Mouse (Mus musculus): ENCODE measurements around the gene Gm7030. TPM values are rescaled to one million over a fixed set of nuclear protein-coding genes. Genes with fewer than 3 reads are reported as not detected.
"Not testable (repeated sequence)": the region's sequence is repeated elsewhere in the genome, so short reads cannot be mapped to it uniquely, and the experiment has no call there.

Gene Gm7030
- polyA plus RNA-seq, 1 experiment from 2014 or later, result not detected

DNA sequence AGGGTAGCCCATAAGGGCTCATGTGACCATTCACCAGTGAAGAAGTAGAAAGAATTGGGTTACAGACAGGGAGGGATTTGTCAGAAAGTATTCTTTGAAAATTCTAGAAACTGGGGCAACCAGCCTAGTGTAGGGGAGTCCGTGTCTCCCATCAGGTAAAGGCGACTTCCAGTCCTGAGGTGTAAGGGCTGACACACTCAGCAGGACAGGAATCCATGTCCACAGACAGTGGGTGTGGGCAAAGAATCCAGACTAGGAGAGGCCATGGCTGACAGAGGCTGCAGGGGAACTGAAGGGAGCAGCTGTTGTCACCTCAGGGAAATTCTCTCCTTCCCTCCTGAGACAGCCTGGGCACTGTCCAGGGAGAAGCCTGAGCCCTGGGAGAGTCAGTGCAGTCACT lies 37.7 kb upstream of the Gm7030 start:
- DNase-seq; H3K4me1 ChIP-seq (ENCODE audit: control insufficient read depth, insufficient read depth, low read length); H3K36me3 ChIP-seq (ENCODE audit: control insufficient read depth, insufficient read depth, low read length); H3K9me3 ChIP-seq (ENCODE audit: control insufficient read depth, low read length); H3K4me3 ChIP-seq (replicated peaks; ENCODE audit: low read depth, low read length); H3K9ac ChIP-seq (replicated peaks; ENCODE audit: low read length); H3K4me2 ChIP-seq (ENCODE audit: low read length); H3K27ac ChIP-seq (replicated peaks; ENCODE audit: low read depth, low read length); ATAC-seq (ENCODE audit: low FRiP score, low TSS enrichment): not testable (repeated sequence)
- peaks cover 71% of the 10 kb centered on the region for H3K27me3 ChIP-seq (ENCODE audit: control insufficient read depth, insufficient read depth, low read length)
- 15% methylated on average over 2 of the region's 2 CpGs for WGBS

DNA sequence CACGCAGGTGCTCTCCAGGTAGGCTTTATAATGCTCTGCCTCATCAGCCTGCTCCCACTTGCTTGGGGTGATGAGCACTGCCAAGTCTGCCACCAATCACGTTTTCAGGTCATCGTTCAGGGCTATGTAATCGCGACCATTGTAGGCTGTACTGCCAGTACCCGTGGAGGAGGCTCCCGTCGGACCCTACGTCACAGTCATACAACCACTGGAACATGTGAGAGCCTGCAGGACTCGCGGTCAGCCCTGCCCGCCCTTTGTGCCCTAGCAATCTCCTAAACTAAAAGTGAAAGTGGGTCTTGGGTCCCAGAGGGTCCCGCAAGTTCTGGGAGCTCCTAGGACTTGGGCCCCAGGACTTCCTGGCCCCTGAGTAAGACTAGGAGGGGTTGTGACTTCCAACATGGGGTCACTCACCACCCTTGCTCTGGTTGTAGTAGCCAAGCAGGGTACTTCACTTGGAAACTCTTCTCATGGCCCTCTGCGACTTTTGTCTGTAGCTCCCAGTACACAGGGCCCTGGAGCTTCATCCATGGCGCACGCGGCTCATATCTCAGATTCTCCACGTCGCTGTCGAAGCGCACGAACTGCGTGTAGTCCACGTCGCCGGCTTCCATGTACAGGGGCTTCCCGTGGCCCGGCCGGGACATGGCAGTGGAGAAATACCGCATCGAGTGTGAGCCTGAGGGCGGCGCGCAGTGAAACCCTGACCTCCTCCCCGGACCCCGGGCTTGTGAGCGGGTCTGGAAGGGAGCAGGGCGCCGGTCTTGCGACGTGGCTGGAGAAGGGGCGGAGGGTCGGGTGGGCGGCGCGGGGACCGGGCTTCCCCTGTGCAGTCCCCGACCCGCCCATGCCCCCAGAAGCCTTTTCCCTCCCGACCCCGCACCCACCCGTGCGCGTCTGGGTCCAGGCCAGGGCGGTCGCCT lies 32.2 kb upstream of the Gm7030 start:
- Histone ChIP-seq H3K36me3 (ENCODE audit: control insufficient read depth, insufficient read depth, low read length) (no peaks in the 10 kb centered on the region), H3K4me3 (replicated peaks; ENCODE audit: low read depth, low read length) (no peak overlapping the region), H3K4me2 (ENCODE audit: low read length) (no peak overlapping the region), H3K27ac (replicated peaks; ENCODE audit: low read depth, low read length) (no peak overlapping the region), H3K4me1 (ENCODE audit: control insufficient read depth, insufficient read depth, low read length) (no peaks in the 10 kb centered on the region), H3K27me3 (ENCODE audit: control insufficient read depth, insufficient read depth, low read length) (peaks cover 68% of the 10 kb centered on the region), H3K9me3 (ENCODE audit: control insufficient read depth, low read length) (no peaks in the 10 kb centered on the region), H3K9ac (replicated peaks; ENCODE audit: low read length) (no peak overlapping the region)
- 1% methylated on average over 56 of the region's 56 CpGs for WGBS
- ATAC-seq (ENCODE audit: low FRiP score, low TSS enrichment) (no peak), DNase-seq (no peak)

DNA sequence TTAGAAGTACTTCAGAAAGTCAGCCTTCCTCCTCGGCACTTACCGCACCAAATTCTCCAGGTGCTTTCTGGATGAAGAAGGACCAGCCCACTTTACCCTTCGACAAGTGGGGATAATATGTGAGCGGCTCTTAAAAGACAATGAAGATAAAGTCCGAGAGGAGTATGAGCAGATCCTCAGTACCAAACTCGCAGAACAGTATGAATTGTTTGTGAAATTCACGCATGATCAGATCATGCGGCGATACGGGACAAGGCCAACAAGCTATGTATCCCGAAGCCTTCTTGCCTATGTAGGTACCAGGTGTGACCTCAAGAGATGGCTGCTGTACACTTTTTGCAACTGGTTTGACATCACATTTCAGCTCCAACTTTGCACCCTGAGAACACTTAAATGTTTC lies 29.0 kb upstream of the Gm7030 start:
- ATAC-seq (ENCODE audit: low FRiP score, low TSS enrichment); H3K4me1 ChIP-seq (ENCODE audit: control insufficient read depth, insufficient read depth, low read length); H3K36me3 ChIP-seq (ENCODE audit: control insufficient read depth, insufficient read depth, low read length); H3K9me3 ChIP-seq (ENCODE audit: control insufficient read depth, low read length); H3K27ac ChIP-seq (replicated peaks; ENCODE audit: low read depth, low read length); H3K9ac ChIP-seq (replicated peaks; ENCODE audit: low read length); DNase-seq: not testable (repeated sequence)
- 8% methylated on average over 11 of the region's 11 CpGs for WGBS
- H3K4me3 ChIP-seq (replicated peaks; ENCODE audit: low read depth, low read length), result peak overlapping the region; percentile 22
- H3K27me3 ChIP-seq (ENCODE audit: control insufficient read depth, insufficient read depth, low read length), result peaks cover 45% of the 10 kb centered on the region
- peak overlapping the region; percentile 49 for H3K4me2 ChIP-seq (ENCODE audit: low read length)

- under 1% methylated on average over 36 of the region's 36 CpGs for WGBS
- ATAC-seq (ENCODE audit: low FRiP score, low TSS enrichment); H3K27ac ChIP-seq (replicated peaks; ENCODE audit: low read depth, low read length); H3K9ac ChIP-seq (replicated peaks; ENCODE audit: low read length); H3K36me3 ChIP-seq (ENCODE audit: control insufficient read depth, insufficient read depth, low read length); H3K4me1 ChIP-seq (ENCODE audit: control insufficient read depth, insufficient read depth, low read length); H3K9me3 ChIP-seq (ENCODE audit: control insufficient read depth, low read length): not testable (repeated sequence)
- peak; percentile 49 for DNase-seq
- Histone ChIP-seq H3K4me3 (replicated peaks; ENCODE audit: low read depth, low read length) (peak overlapping the region; percentile 22), H3K4me2 (ENCODE audit: low read length) (peak overlapping the region; percentile 49), H3K27me3 (ENCODE audit: control insufficient read depth, insufficient read depth, low read length) (peaks cover 44% of the 10 kb centered on the region)
Measured at GRCm38 (mm10) chr17:36157782-36158181, 28.6 kb upstream of the Gm7030 start.

DNA sequence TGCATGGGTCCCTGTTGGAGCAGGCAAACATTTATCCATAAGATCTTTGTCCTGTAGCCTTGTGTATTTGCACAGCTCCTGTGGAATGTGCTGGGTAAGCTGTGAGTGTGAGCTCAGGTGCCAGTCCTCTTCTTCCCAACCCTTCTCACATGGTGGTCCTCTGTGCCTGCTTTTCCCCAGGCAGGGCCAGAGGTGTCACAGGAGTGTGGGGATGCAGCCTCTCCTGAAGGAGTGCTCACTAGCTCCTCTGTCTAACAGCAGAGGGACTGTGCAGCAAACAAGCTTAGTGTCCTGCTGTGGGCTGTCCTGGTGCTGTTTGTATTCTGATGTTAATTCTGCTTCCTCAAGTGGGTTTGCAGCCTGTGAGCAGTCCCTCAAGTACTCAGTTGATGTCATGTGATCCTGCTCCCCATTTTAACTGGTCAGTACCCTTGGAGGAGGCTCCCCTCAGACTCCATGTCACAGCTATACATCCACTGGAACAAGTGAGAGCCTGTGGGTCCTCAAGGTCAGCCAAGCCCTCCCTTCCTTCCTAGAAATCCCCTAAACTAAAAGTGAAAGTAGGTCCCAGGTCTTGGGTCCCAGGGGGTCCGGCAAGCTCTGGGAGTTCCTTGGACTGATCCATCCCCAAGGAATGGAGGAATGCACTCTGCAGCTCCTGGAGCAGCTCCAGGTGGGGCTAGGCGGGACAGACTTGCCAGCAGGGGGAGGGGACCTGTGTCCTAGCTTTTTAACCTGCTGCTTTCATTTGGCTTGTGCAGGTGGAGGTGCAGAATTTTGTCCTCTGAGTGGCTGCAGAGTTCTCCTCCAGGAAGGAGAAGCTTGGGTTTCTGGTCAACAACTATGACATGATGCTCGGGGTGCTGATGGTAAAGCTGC lies 25.3 kb upstream of the Gm7030 start:
- H3K27ac ChIP-seq (replicated peaks; ENCODE audit: low read depth, low read length), result no peak overlapping the region
- ATAC-seq (ENCODE audit: low FRiP score, low TSS enrichment), result no peak
- H3K4me1 ChIP-seq (ENCODE audit: control insufficient read depth, insufficient read depth, low read length), result no peaks in the 10 kb centered on the region
- no peak for DNase-seq
- H3K9ac ChIP-seq (replicated peaks; ENCODE audit: low read length), result no peak overlapping the region
- peaks cover 18% of the 10 kb centered on the region for H3K27me3 ChIP-seq (ENCODE audit: control insufficient read depth, insufficient read depth, low read length)
- 22% methylated on average over 3 of the region's 3 CpGs for WGBS
- H3K36me3 ChIP-seq (ENCODE audit: control insufficient read depth, insufficient read depth, low read length), result no peaks in the 10 kb centered on the region
- H3K9me3 ChIP-seq (ENCODE audit: control insufficient read depth, low read length), result no peaks in the 10 kb centered on the region
- no peak overlapping the region for H3K4me3 ChIP-seq (replicated peaks; ENCODE audit: low read depth, low read length)
- no peak overlapping the region for H3K4me2 ChIP-seq (ENCODE audit: low read length)

DNA sequence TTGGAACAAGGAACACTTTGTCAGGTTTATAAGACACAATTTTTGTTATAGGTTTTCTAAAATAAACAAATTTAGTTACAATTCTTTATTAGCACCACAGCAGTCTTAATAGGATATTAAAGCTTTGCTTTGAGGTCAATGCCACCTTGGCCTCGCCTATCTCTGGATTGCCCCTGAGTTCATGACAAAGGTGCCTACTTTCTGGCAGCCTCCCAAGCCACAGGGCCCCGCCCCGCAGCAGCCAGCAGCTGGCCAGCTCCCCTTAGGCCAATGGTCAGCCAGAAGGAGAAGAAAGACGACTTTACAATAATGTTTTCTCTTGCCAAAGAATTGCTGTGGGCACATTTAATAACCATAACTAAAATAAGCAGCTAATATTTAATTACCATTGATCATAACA lies 22.0 kb upstream of the Gm7030 start:
- ATAC-seq (ENCODE audit: low FRiP score, low TSS enrichment); H3K27ac ChIP-seq (replicated peaks; ENCODE audit: low read depth, low read length); H3K4me2 ChIP-seq (ENCODE audit: low read length); H3K4me1 ChIP-seq (ENCODE audit: control insufficient read depth, insufficient read depth, low read length); H3K4me3 ChIP-seq (replicated peaks; ENCODE audit: low read depth, low read length); H3K9me3 ChIP-seq (ENCODE audit: control insufficient read depth, low read length); H3K27me3 ChIP-seq (ENCODE audit: control insufficient read depth, insufficient read depth, low read length); H3K9ac ChIP-seq (replicated peaks; ENCODE audit: low read length); DNase-seq; H3K36me3 ChIP-seq (ENCODE audit: control insufficient read depth, insufficient read depth, low read length): not testable (repeated sequence)
- 43% methylated on average over 4 of the region's 4 CpGs for WGBS

DNA sequence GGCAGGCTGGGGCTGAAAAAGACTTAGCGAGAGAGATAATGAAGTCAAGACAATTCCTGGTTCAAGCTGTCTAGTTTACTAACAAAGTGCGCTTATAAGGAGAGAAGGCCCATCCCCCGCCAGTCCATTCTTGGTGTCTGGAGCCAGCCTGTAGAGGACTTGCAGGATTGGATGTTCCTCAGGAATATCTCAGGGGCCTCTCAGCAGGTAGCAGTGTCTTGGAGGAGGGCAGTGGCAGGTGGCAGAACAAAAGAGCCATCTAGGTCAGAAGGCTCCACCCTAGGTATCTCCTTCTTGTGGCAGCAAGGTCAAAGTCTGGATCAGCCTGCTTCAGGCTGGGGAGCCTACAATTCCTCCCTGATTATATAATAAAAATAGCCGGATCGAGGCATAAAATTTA lies 19.2 kb upstream of the Gm7030 start:
- not testable (repeated sequence) for ATAC-seq (ENCODE audit: low FRiP score, low TSS enrichment); H3K4me2 ChIP-seq (ENCODE audit: low read length); H3K4me1 ChIP-seq (ENCODE audit: control insufficient read depth, insufficient read depth, low read length); H3K4me3 ChIP-seq (replicated peaks; ENCODE audit: low read depth, low read length); H3K36me3 ChIP-seq (ENCODE audit: control insufficient read depth, insufficient read depth, low read length); H3K9me3 ChIP-seq (ENCODE audit: control insufficient read depth, low read length); DNase-seq; H3K9ac ChIP-seq (replicated peaks; ENCODE audit: low read length); H3K27ac ChIP-seq (replicated peaks; ENCODE audit: low read depth, low read length)
- peaks cover 31% of the 10 kb centered on the region for H3K27me3 ChIP-seq (ENCODE audit: control insufficient read depth, insufficient read depth, low read length)
- WGBS, result 74% methylated on average over 5 of the region's 5 CpGs

GRCm38 (mm10) chr17:36146937-36147336 lies 17.7 kb upstream of the Gm7030 start:
- not testable (repeated sequence) for DNase-seq; H3K9me3 ChIP-seq (ENCODE audit: control insufficient read depth, low read length); H3K4me3 ChIP-seq (replicated peaks; ENCODE audit: low read depth, low read length); H3K36me3 ChIP-seq (ENCODE audit: control insufficient read depth, insufficient read depth, low read length); H3K4me2 ChIP-seq (ENCODE audit: low read length); H3K27ac ChIP-seq (replicated peaks; ENCODE audit: low read depth, low read length); H3K4me1 ChIP-seq (ENCODE audit: control insufficient read depth, insufficient read depth, low read length); ATAC-seq (ENCODE audit: low FRiP score, low TSS enrichment); H3K9ac ChIP-seq (replicated peaks; ENCODE audit: low read length)
- WGBS, result 95% methylated on average over 1 of the region's 1 CpGs
- peaks cover 33% of the 10 kb centered on the region for H3K27me3 ChIP-seq (ENCODE audit: control insufficient read depth, insufficient read depth, low read length)

All from midbrain, embryonic 14.5 days (tissue).